Mouse (Mus musculus) urinary bladder, postnatal 14 days (tissue): ENCODE measurements around the gene Fhad1.

Source experiments
- DNase-seq: peaks from one replicate; pipeline ENCODE4 v3.0.0; 2021; ENCODE audit warnings: low spot score

Gene Fhad1

GRCm38 (mm10) chr4:141977346-141977745, 37.5 kb downstream of the Fhad1 start:
- no peak for DNase-seq

DNA sequence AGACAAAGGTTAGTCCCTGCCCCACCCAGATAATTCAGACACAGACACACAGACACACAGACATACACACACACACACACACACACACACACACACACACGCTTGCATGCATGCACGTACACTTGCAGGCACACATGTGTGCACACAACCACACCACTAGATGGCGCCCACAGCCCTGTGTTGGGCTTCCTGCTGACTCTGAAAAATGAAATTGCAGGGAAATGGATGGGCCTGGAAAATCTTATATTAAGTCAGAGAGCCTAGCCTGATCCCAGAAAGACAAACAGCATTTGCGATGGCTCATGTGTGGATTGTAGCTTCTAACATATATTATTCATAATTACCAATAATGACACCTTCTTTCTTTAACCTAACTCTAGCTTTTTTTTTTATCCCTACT, 38.7 kb downstream of the Fhad1 start:
- DNase-seq = peak; percentile 55

DNA sequence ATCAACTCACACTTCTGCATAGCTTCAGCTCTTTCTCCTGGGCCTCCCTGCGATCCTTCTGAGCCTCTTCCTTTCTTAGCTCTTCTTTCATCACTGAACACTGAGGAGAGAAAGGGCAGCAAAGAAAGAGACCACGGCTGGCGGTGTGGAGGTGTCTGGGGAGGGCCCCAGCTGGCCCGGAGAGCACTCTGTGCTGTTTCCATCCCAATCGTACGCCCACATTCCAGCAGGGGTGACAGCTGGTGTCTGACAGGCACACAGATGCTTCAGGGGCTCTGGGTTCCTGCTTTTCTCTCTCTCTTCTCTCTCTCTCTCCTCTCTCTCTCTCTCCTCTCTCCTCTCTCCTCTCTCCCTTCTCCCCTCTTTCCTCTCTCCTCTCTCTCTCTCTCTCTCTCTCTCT, 50.3 kb downstream of the Fhad1 start:
- DNase-seq = no peak

- no peak for DNase-seq
Observed at GRCm38 (mm10) chr4:141963907-141964306, 51.0 kb downstream of the Fhad1 start.

- DNase-seq = peak; percentile 49
Observed at GRCm38 (mm10) chr4:141962811-141963685, 51.8 kb downstream of the Fhad1 start.

- DNase-seq = no peak
Observed at GRCm38 (mm10) chr4:141960037-141960436, 54.8 kb downstream of the Fhad1 start.

DNA sequence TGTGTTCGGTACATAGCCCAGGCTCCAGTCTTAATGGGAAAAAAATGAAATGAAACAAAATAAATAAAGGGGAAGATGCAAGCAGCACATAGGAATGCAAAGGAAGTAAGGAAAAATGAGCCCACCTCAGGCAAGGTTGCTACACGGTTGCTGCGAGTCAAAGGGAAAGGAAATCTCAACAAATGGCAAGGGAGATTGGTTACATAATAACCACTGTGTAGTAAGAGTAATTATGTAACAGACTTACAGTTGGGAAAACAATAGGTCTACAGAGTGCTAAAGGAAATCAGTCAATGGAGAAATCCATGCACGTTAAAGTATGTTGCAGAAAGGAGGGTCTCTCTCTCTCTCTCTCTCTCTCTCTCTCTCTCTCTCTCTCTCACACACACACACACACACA, 55.3 kb downstream of the Fhad1 start:
- DNase-seq = no peak

- peak; percentile 34 for DNase-seq
Observed at GRCm38 (mm10) chr4:141958614-141959375, 56.1 kb downstream of the Fhad1 start.

GRCm38 (mm10) chr4:141958188-141958587, 56.7 kb downstream of the Fhad1 start:
- DNase-seq = peak; percentile 83

- no peak for DNase-seq
Observed at GRCm38 (mm10) chr4:141957740-141958139, 57.1 kb downstream of the Fhad1 start.

DNA sequence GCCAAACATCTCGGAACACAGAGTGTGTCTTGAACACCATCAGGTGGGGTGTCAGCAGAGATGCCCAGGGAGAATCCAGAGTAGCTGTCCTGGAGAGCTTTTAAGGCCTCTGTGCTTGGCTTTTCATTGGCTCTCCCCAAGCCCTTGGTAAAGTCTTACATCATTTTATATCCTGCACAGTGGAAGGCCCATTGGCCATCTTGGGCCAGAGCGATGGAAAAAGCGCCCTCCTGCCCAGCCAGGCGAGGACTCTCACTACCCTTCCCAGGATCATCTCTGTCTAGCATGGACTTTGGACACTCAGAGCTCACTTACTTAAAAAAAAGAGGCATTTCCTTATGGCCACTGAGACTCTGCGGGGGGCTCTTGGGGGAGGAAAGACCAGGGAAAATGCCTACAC, 58.0 kb downstream of the Fhad1 start:
- DNase-seq = no peak

- no peak for DNase-seq
Observed at GRCm38 (mm10) chr4:141954770-141955720, 59.8 kb downstream of the Fhad1 start.

- DNase-seq = no peak
Observed at GRCm38 (mm10) chr4:141953859-141954258, 61.0 kb downstream of the Fhad1 start.

GRCm38 (mm10) chr4:141953291-141953690, 61.6 kb downstream of the Fhad1 start:
- no peak for DNase-seq

DNA sequence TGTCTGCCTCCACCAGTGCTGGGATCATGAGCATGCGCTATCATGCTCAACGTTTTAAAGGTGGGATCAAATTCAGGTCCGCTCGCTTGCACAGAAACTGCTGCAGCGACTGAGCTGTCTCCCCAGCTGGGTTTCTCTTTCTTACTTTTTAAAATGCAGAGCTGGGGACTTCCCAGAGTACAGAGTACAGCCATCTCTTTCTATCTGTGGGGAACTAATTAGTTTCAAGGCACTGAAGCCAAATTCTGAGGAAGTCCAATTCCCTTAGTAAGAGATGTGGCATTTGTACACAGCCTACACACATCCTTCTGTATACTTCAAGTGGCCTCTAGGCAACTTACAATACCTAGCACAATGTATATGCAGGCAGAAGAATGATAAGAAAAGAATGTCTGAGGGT, 62.1 kb downstream of the Fhad1 start:
- no peak for DNase-seq

- peak; percentile 29 for DNase-seq
Observed at GRCm38 (mm10) chr4:141952114-141952513, 62.8 kb downstream of the Fhad1 start.

- DNase-seq = no peak
Observed at GRCm38 (mm10) chr4:141949436-141949835, 65.4 kb downstream of the Fhad1 start.

DNA sequence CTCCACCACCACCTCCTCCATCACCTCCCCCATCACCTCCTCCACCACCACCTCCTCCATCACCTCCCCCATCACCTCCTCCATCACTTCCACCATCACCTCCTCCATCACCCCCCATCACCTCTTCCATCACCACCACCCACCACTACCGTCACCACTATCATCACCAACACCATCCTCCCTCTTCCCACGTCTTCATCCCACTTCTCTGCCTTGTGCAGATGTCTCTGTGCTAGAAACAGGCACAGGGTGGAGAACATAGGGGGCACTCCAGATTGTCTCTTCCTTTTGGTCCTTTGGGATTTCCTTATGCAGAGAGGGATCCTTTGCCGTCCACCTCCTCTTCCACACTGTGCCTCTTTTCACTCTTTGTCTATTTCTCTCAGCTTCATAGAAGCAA, 66.1 kb downstream of the Fhad1 start:
- no peak for DNase-seq

DNA sequence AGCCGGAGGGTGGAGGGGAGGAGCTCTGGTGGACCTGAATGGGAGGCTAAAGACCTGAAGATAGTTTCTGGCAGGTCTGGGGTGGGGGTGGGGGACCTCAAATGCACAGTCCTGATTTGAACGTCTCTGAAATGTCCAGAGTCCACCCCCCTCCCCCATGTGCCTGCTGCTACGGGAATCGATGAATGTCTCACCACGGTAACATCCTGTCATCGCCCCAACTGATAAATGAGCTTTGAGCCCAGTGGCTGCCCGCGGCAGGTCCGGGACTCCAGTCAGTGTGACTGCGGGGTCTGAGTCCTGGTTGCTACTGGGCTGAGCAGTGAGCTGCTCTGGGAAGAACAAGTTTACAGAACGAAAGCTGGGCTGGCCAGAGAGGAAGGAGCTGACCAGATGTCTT, 72.5 kb downstream of the Fhad1 start:
- no peak for DNase-seq

DNA sequence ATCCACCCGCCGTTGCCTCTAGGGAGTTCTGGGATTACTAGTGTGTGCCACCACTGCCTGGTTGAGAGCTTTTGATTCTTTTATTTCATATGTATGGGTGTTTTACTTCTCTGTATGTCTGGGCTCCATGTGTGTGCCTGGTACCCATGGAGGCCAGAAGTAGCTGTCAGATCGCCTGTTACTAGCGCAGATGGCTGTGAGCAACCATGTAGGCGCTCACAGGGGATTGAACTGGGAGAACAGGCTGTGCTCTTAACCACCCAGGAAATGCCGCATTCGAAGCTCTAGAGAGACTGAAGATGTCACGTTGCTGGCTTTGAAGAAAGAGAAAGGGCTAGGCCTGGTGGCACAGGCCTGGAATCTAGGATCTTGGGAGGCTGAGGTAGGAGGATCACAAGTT, 73.6 kb downstream of the Fhad1 start:
- DNase-seq = no peak

DNA sequence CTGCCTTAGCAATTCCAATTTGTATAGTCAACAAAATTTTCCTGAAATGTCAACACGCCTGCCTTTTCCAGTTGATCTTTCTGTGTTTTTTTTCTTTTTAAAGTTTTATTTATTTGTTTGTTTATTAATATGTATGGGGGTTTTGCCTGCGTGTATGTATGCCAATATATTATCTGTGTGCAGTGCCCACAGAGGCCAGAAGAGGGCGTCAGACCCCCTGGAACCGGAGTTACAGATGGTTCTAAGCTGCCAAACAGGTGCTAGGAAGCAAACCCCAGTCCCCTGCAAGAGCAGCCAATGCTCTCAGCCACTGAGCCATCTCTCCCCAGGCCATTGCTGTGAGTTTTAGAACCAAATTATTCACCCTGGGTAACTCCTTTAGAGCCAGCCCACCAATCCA, 76.3 kb downstream of the Fhad1 start:
- DNase-seq = no peak
